Mouse (Mus musculus): ENCODE data around the gene Was. TPM values are rescaled to one million over a fixed set of nuclear protein-coding genes. Genes with fewer than 3 reads are reported as not detected.

The Was gene
- polyA plus RNA-seq (2012; fragmentation: generic; extraction: Trizol), result 0.19 TPM

GRCm38 (mm10) chrX:8090346-8090953, at the start of gene Was:
Gene Was, minus strand, starts transcription at chrX:8090498.
- H3K79me2 ChIP-seq (ENCODE audit: control insufficient read depth, insufficient read depth), result no peaks in the 10 kb centered on the region
- TF ChIP-seq CEBPB (IDR thresholded peaks at IDR 0.05; ENCODE audit: insufficient read depth, poor library complexity, severe bottlenecking) (no peak), USF1 (IDR thresholded peaks at IDR 0.05; ENCODE audit: low read depth) (no peak), MYOD1 (IDR thresholded peaks at IDR 0.05; ENCODE audit: control insufficient read depth in 1 of 3, insufficient read length in 2 of 3, low read depth in 2 of 3) (no peak), REST (IDR thresholded peaks at IDR 0.05; ENCODE audit: insufficient read depth, insufficient read length) (no peak), TCF12 (IDR thresholded peaks at IDR 0.05; ENCODE audit: insufficient read depth, poor library complexity, severe bottlenecking) (no peak), TCF3 (IDR thresholded peaks at IDR 0.05; ENCODE audit: insufficient read length, low read depth) (no peak), MAX (IDR thresholded peaks at IDR 0.05; ENCODE audit: low read depth) (no peak), SRF (IDR thresholded peaks at IDR 0.05; ENCODE audit: control insufficient read depth, insufficient read length, low read depth) (no peak), POLR2A (IDR thresholded peaks at IDR 0.05; ENCODE audit: insufficient read length, low read depth) (no peak), MYOG (IDR thresholded peaks at IDR 0.05; ENCODE audit: control insufficient read depth in 1 of 3, insufficient read depth in 1 of 3, insufficient read length in 2 of 3, low read depth in 2 of 3) (no peak), POLR2AphosphoS2 (IDR thresholded peaks at IDR 0.05; ENCODE audit: insufficient read length, low read depth) (no peak), E2F4 (IDR thresholded peaks at IDR 0.05; ENCODE audit: insufficient read depth) (no peak)
- H3K27me3 ChIP-seq (ENCODE audit: control insufficient read depth, insufficient read depth, insufficient read length), result no peaks in the 10 kb centered on the region
- no peak within 1 kb of the TSS for H3ac ChIP-seq (ENCODE audit: control insufficient read depth, insufficient read length)
- no peaks in the 10 kb centered on the region for H3K36me3 ChIP-seq (ENCODE audit: control insufficient read depth, insufficient read depth)
- H3K4me2 ChIP-seq (ENCODE audit: low read depth), result no peak within 1 kb of the TSS
- no peak within 1 kb of the TSS for H3K4me3 ChIP-seq

GRCm38 (mm10) chrX:8139480-8139879, 49.2 kb upstream of the Was start:
- H3K27me3 ChIP-seq (ENCODE audit: control insufficient read depth, insufficient read depth, insufficient read length), result no peaks in the 10 kb centered on the region
- peaks cover 14% of the 10 kb centered on the region for H3K79me2 ChIP-seq (ENCODE audit: control insufficient read depth, insufficient read depth)
- no peak overlapping the region for H3K4me2 ChIP-seq (ENCODE audit: low read depth)
- no peak overlapping the region for H3K4me3 ChIP-seq
- no peak overlapping the region for H3ac ChIP-seq (ENCODE audit: control insufficient read depth, insufficient read length)
- TF ChIP-seq TCF12 (IDR thresholded peaks at IDR 0.05; ENCODE audit: insufficient read depth, poor library complexity, severe bottlenecking), result no peak
- no peak for TF ChIP-seq REST (IDR thresholded peaks at IDR 0.05; ENCODE audit: insufficient read depth, insufficient read length)
- no peak for TF ChIP-seq MAX (IDR thresholded peaks at IDR 0.05; ENCODE audit: low read depth)
- TF ChIP-seq TCF3 (IDR thresholded peaks at IDR 0.05; ENCODE audit: insufficient read length, low read depth), result no peak
- TF ChIP-seq POLR2A (IDR thresholded peaks at IDR 0.05; ENCODE audit: insufficient read length, low read depth), result no peak
- TF ChIP-seq POLR2AphosphoS2 (IDR thresholded peaks at IDR 0.05; ENCODE audit: insufficient read length, low read depth), result no peak
- TF ChIP-seq MYOD1 (IDR thresholded peaks at IDR 0.05; ENCODE audit: control insufficient read depth in 1 of 3, insufficient read length in 2 of 3, low read depth in 2 of 3), result no peak
- no peak for TF ChIP-seq CEBPB (IDR thresholded peaks at IDR 0.05; ENCODE audit: insufficient read depth, poor library complexity, severe bottlenecking)
- TF ChIP-seq MYOG (IDR thresholded peaks at IDR 0.05; ENCODE audit: control insufficient read depth in 1 of 3, insufficient read depth in 1 of 3, insufficient read length in 2 of 3, low read depth in 2 of 3), result no peak
- TF ChIP-seq E2F4 (IDR thresholded peaks at IDR 0.05; ENCODE audit: insufficient read depth), result no peak
- H3K36me3 ChIP-seq (ENCODE audit: control insufficient read depth, insufficient read depth), result peaks cover 21% of the 10 kb centered on the region

GRCm38 (mm10) chrX:8135886-8136285, 45.6 kb upstream of the Was start:
- TF ChIP-seq POLR2A (IDR thresholded peaks at IDR 0.05; ENCODE audit: insufficient read length, low read depth) (no peak), TCF3 (IDR thresholded peaks at IDR 0.05; ENCODE audit: insufficient read length, low read depth) (no peak), REST (IDR thresholded peaks at IDR 0.05; ENCODE audit: insufficient read depth, insufficient read length) (no peak), SRF (IDR thresholded peaks at IDR 0.05; ENCODE audit: control insufficient read depth, insufficient read length, low read depth) (no peak), MYOG (IDR thresholded peaks at IDR 0.05; ENCODE audit: control insufficient read depth in 1 of 3, insufficient read depth in 1 of 3, insufficient read length in 2 of 3, low read depth in 2 of 3) (no peak), POLR2AphosphoS2 (IDR thresholded peaks at IDR 0.05; ENCODE audit: insufficient read length, low read depth) (no peak), MYOD1 (IDR thresholded peaks at IDR 0.05; ENCODE audit: control insufficient read depth in 1 of 3, insufficient read length in 2 of 3, low read depth in 2 of 3) (no peak), TCF12 (IDR thresholded peaks at IDR 0.05; ENCODE audit: insufficient read depth, poor library complexity, severe bottlenecking) (no peak), CEBPB (IDR thresholded peaks at IDR 0.05; ENCODE audit: insufficient read depth, poor library complexity, severe bottlenecking) (no peak), MAX (IDR thresholded peaks at IDR 0.05; ENCODE audit: low read depth) (no peak), USF1 (IDR thresholded peaks at IDR 0.05; ENCODE audit: low read depth) (no peak), E2F4 (IDR thresholded peaks at IDR 0.05; ENCODE audit: insufficient read depth) (no peak)
- no peak overlapping the region for H3K4me3 ChIP-seq
- H3K27me3 ChIP-seq (ENCODE audit: control insufficient read depth, insufficient read depth, insufficient read length), result no peaks in the 10 kb centered on the region
- peaks cover 6% of the 10 kb centered on the region for H3K79me2 ChIP-seq (ENCODE audit: control insufficient read depth, insufficient read depth)
- peaks cover 8% of the 10 kb centered on the region for H3K36me3 ChIP-seq (ENCODE audit: control insufficient read depth, insufficient read depth)
- H3ac ChIP-seq (ENCODE audit: control insufficient read depth, insufficient read length), result no peak overlapping the region
- H3K4me2 ChIP-seq (ENCODE audit: low read depth), result no peak overlapping the region

- Histone ChIP-seq H3ac (ENCODE audit: control insufficient read depth, insufficient read length) (no peak within 1 kb of the TSS), H3K4me2 (ENCODE audit: low read depth) (peak within 1 kb of the TSS; percentile 85), H3K79me2 (ENCODE audit: control insufficient read depth, insufficient read depth) (peaks cover 9% of the 10 kb centered on the region), H3K27me3 (ENCODE audit: control insufficient read depth, insufficient read depth, insufficient read length) (no peaks in the 10 kb centered on the region), H3K4me3 (peak within 1 kb of the TSS; percentile 48), H3K36me3 (ENCODE audit: control insufficient read depth, insufficient read depth) (no peaks in the 10 kb centered on the region)
- TF ChIP-seq POLR2A (IDR thresholded peaks at IDR 0.05; ENCODE audit: insufficient read length, low read depth), result peak; percentile 73
- TF ChIP-seq POLR2AphosphoS2 (IDR thresholded peaks at IDR 0.05; ENCODE audit: insufficient read length, low read depth), result peak; percentile 68
- no peak for TF ChIP-seq TCF12 (IDR thresholded peaks at IDR 0.05; ENCODE audit: insufficient read depth, poor library complexity, severe bottlenecking)
- TF ChIP-seq MYOD1 (IDR thresholded peaks at IDR 0.05; ENCODE audit: control insufficient read depth in 1 of 3, insufficient read length in 2 of 3, low read depth in 2 of 3), result peak in 1 of 3 experiments; percentile 16
- no peak for TF ChIP-seq E2F4 (IDR thresholded peaks at IDR 0.05; ENCODE audit: insufficient read depth)
- TF ChIP-seq SRF (IDR thresholded peaks at IDR 0.05; ENCODE audit: control insufficient read depth, insufficient read length, low read depth), result peak; percentile 52
- TF ChIP-seq REST (IDR thresholded peaks at IDR 0.05; ENCODE audit: insufficient read depth, insufficient read length), result no peak
These were observed 42.0 kb upstream of the Was start, which contains the start of gene Wdr13 for GRCm38 (mm10) chrX:8132017-8132976. Gene Wdr13, minus strand, starts transcription at chrX:8132892.

Measured in myocyte (in vitro differentiated cells).